Mouse (Mus musculus) MEL (cell line): ENCODE data around the gene 4930415O20Rik. TPM values are rescaled to one million over a fixed set of nuclear protein-coding genes. Genes with fewer than 3 reads are reported as not detected.

Source experiments
- DNase-seq: peaks from one replicate; pipeline ENCODE4 v3.0.0; 2011; ENCODE audit warnings: low read depth, low spot score
- H3K27ac ChIP-seq: 2 replicates; pipeline ENCODE4 v1.5.1; 2012; ENCODE audit warnings: low read depth, mild to moderate bottlenecking, control low read depth, low read length, moderate library complexity; ENCODE audit not compliant: control insufficient read depth
- H3K27me3 ChIP-seq, 2 experiments: fragments of 150-350 bp in 1 of 2; sonication (generic) in 1 of 2; 2 replicates each; pipeline ENCODE4 v1.6.1; 2012; ENCODE audit warnings: low read length in 2 of 2, mild to moderate bottlenecking in 2 of 2, improper control_type of control experiment in 1 of 2, moderate library complexity in 1 of 2; ENCODE audit not compliant: insufficient read depth in 2 of 2, control insufficient read depth in 1 of 2
- H3K36me3 ChIP-seq, 2 experiments: 2 replicates each; pipeline ENCODE4 v1.6.1; 2012 to 2014; ENCODE audit warnings: low read length in 2 of 2, improper control_type of control experiment in 1 of 2, inconsistent platforms in 1 of 2, mild to moderate bottlenecking in 1 of 2; ENCODE audit not compliant: insufficient read depth in 2 of 2, control insufficient read depth in 1 of 2
- H3K4me1 ChIP-seq, 2 experiments: fragments of 150-350 bp in 1 of 2; sonication (generic) in 1 of 2; 2 replicates each; pipeline ENCODE4 v1.6.1; 2012; ENCODE audit warnings: low read length in 2 of 2, improper control_type of control experiment in 1 of 2, mild to moderate bottlenecking in 1 of 2; ENCODE audit not compliant: insufficient read depth in 2 of 2, control insufficient read depth in 1 of 2
- H3K4me3 ChIP-seq, 2 experiments: fragments of 150-350 bp in 1 of 2; sonication (generic) in 1 of 2; 2 replicates each; pipeline ENCODE4 v1.5.1; 2012; ENCODE audit warnings: low read depth in 2 of 2, low read length in 2 of 2, mild to moderate bottlenecking in 2 of 2, moderate library complexity in 2 of 2, control low read depth in 1 of 2, improper control_type of control experiment in 1 of 2; ENCODE audit not compliant: control insufficient read depth in 1 of 2, insufficient read depth in 1 of 2
- H3K79me2 ChIP-seq: 2 replicates; pipeline ENCODE4 v1.6.1; 2012; ENCODE audit warnings: mild to moderate bottlenecking, low read length, moderate library complexity; ENCODE audit not compliant: control insufficient read depth, poor library complexity, insufficient read depth
- H3K9ac ChIP-seq: 2 replicates; pipeline ENCODE4 v1.6.1; 2012; ENCODE audit warnings: low read depth, mild to moderate bottlenecking, control low read depth, low read length, moderate library complexity; ENCODE audit not compliant: control insufficient read depth, poor library complexity, severe bottlenecking
- H3K9me3 ChIP-seq: fragments of 150-350 bp; sonication (generic); replicated peaks from 2 replicates; pipeline ENCODE4 v1.6.1; 2012; ENCODE audit warnings: mild to moderate bottlenecking, low read length, improper control_type of control experiment, moderate library complexity; ENCODE audit not compliant: insufficient read depth
- BHLHE40 ChIP-seq: IDR thresholded peaks from 2 replicates; pipeline ENCODE4 v1.6.1; 2012; ENCODE audit warnings: low read depth, mild to moderate bottlenecking, inconsistent platforms, low read length, improper control_type of control experiment, borderline replicate concordance
- CHD1 ChIP-seq: IDR thresholded peaks from 2 replicates; pipeline ENCODE4 v1.6.1; 2012; ENCODE audit warnings: low read depth, mild to moderate bottlenecking, inconsistent platforms, low read length, improper control_type of control experiment
- CHD2 ChIP-seq: IDR thresholded peaks from 2 replicates; pipeline ENCODE4 v1.6.1; 2011; ENCODE audit warnings: low read length, improper control_type of control experiment
- CTCF ChIP-seq, 3 experiments: IDR thresholded peaks in 2 of 3; conservative IDR thresholded peaks in 1 of 3; 2 replicates each; pipeline ENCODE4 v1.5.1; 2011 to 2012; ENCODE audit warnings: low read length in 3 of 3, low read depth in 2 of 3, mild to moderate bottlenecking in 2 of 3, improper control_type of control experiment in 1 of 3, inconsistent platforms in 1 of 3, mixed read lengths in 1 of 3, moderate library complexity in 1 of 3; ENCODE audit not compliant: control insufficient read depth in 1 of 3, insufficient read depth in 1 of 3, poor library complexity in 1 of 3, severe bottlenecking in 1 of 3
- ELF1 ChIP-seq: IDR thresholded peaks from 2 replicates; pipeline ENCODE4 v1.6.1; 2014; ENCODE audit warnings: low read depth, mild to moderate bottlenecking, inconsistent platforms, low read length, improper control_type of control experiment, moderate library complexity
- EP300 ChIP-seq, 2 experiments: IDR thresholded peaks; 2 replicates each; pipeline ENCODE4 v1.6.1; 2011; ENCODE audit warnings: improper control_type of control experiment in 2 of 2, low read length in 2 of 2, low read depth in 1 of 2, mild to moderate bottlenecking in 1 of 2
- ETS1 ChIP-seq: IDR thresholded peaks from 2 replicates; pipeline ENCODE4 v1.6.1; 2012; ENCODE audit warnings: low read depth, mild to moderate bottlenecking, inconsistent platforms, low read length, improper control_type of control experiment, moderate library complexity
- GABPA ChIP-seq: IDR thresholded peaks from 2 replicates; pipeline ENCODE4 v1.6.1; 2012; ENCODE audit warnings: low read depth, mild to moderate bottlenecking, inconsistent platforms, low read length, improper control_type of control experiment, moderate library complexity
- GATA1 ChIP-seq: IDR thresholded peaks from 2 replicates; pipeline ENCODE4 v1.6.1; 2011; ENCODE audit warnings: low read depth, low read length, improper control_type of control experiment
- JUND ChIP-seq: IDR thresholded peaks from 2 replicates; pipeline ENCODE4 v1.6.1; 2011; ENCODE audit warnings: low read depth, mild to moderate bottlenecking, improper control_type of control experiment, low read length
- KAT2A ChIP-seq: conservative IDR thresholded peaks from 2 replicates; pipeline ENCODE4 v1.6.1; 2012; ENCODE audit warnings: low read depth, low read length, improper control_type of control experiment, inconsistent platforms
- MAFK ChIP-seq: IDR thresholded peaks from 2 replicates; pipeline ENCODE4 v1.6.1; 2011; ENCODE audit warnings: low read depth, mild to moderate bottlenecking, low read length, improper control_type of control experiment, borderline replicate concordance
- MAX ChIP-seq: IDR thresholded peaks from 2 replicates; pipeline ENCODE4 v1.6.1; 2011; ENCODE audit warnings: low read length, improper control_type of control experiment
- MAZ ChIP-seq: IDR thresholded peaks from 2 replicates; pipeline ENCODE4 v1.6.1; 2012; ENCODE audit warnings: low read depth, mild to moderate bottlenecking, inconsistent platforms, low read length, improper control_type of control experiment
- MXI1 ChIP-seq: IDR thresholded peaks from 2 replicates; pipeline ENCODE4 v1.6.1; 2011; ENCODE audit warnings: mild to moderate bottlenecking, low read depth, low read length, improper control_type of control experiment
- MYB ChIP-seq: IDR thresholded peaks from 2 replicates; pipeline ENCODE4 v1.6.1; 2011; ENCODE audit warnings: mild to moderate bottlenecking, low read depth, low read length, improper control_type of control experiment
- MYC ChIP-seq: IDR thresholded peaks from 2 replicates; pipeline ENCODE4 v1.6.1; 2011; ENCODE audit warnings: low read depth, mild to moderate bottlenecking, low read length, improper control_type of control experiment, moderate library complexity
- NELFE ChIP-seq: IDR thresholded peaks from 2 replicates; pipeline ENCODE4 v1.6.1; 2011; ENCODE audit warnings: low read depth, low read length, improper control_type of control experiment
- NRF1 ChIP-seq: IDR thresholded peaks from 2 replicates; pipeline ENCODE4 v1.6.1; 2014; ENCODE audit warnings: low read depth, mild to moderate bottlenecking, inconsistent platforms, low read length, improper control_type of control experiment, moderate library complexity; ENCODE audit not compliant: poor library complexity, insufficient read depth, severe bottlenecking
- POLR2AphosphoS2 ChIP-seq: IDR thresholded peaks from 2 replicates; pipeline ENCODE4 v1.6.1; 2011; ENCODE audit warnings: low read length, improper control_type of control experiment
- RAD21 ChIP-seq: IDR thresholded peaks from 2 replicates; pipeline ENCODE4 v1.6.1; 2011; ENCODE audit warnings: mild to moderate bottlenecking, low read depth, low read length, improper control_type of control experiment
- RCOR1 ChIP-seq: IDR thresholded peaks from 2 replicates; pipeline ENCODE4 v1.6.1; 2012; ENCODE audit warnings: low read depth, mild to moderate bottlenecking, inconsistent platforms, low read length, improper control_type of control experiment
- SMC3 ChIP-seq: IDR thresholded peaks from 2 replicates; pipeline ENCODE4 v1.6.1; 2011; ENCODE audit warnings: low read depth, low read length, improper control_type of control experiment
- TAL1 ChIP-seq: IDR thresholded peaks from 2 replicates; pipeline ENCODE4 v1.6.1; 2012; ENCODE audit warnings: mild to moderate bottlenecking, inconsistent platforms, low read length, moderate library complexity, mixed read lengths
- TBP ChIP-seq: IDR thresholded peaks from 2 replicates; pipeline ENCODE4 v1.8.0; 2011; ENCODE audit warnings: low read depth, low read length, improper control_type of control experiment
- TCF12 ChIP-seq: IDR thresholded peaks from 2 replicates; pipeline ENCODE4 v1.6.1; 2014; ENCODE audit warnings: low read depth, mild to moderate bottlenecking, inconsistent platforms, low read length, improper control_type of control experiment, moderate library complexity
- ZC3H11A ChIP-seq: IDR thresholded peaks from 2 replicates; pipeline ENCODE4 v1.6.1; 2012; ENCODE audit warnings: low read depth, mild to moderate bottlenecking, inconsistent platforms, low read length, improper control_type of control experiment
- ZKSCAN1 ChIP-seq: IDR thresholded peaks from 2 replicates; pipeline ENCODE4 v1.6.1; 2012; ENCODE audit warnings: low read depth, mild to moderate bottlenecking, inconsistent platforms, low read length, improper control_type of control experiment, moderate library complexity
- ZNF384 ChIP-seq: IDR thresholded peaks from 2 replicates; pipeline ENCODE4 v1.6.1; 2012; ENCODE audit warnings: low read depth, mild to moderate bottlenecking, inconsistent platforms, low read length, improper control_type of control experiment
- polyA plus RNA-seq, 2 experiments: library from polyadenylated mRNA; stranded (reverse) in 1 of 2; unstranded in 1 of 2; fragments of >175 nt in 1 of 2; fragments of >200 nt in 1 of 2; gene quantifications; 2 replicates each; pipeline versions ENCODE4 v1.2.1 to v1.2.4; 2012; ENCODE audit warnings: low replicate concordance in 2 of 2, low read depth in 1 of 2; ENCODE audit not compliant: insufficient read length in 2 of 2, insufficient read depth in 1 of 2, missing spikeins in 1 of 2
- total RNA-seq: library from RNA; depleted of rRNA; stranded (reverse); fragments of 300-350 nt; gene quantifications from 2 replicates; pipeline ENCODE4 v1.2.3, GENCODE M21; 2012

Gene 4930415O20Rik
- total and polyA plus RNA-seq, 3 experiments = 0.31 to 0.50 TPM; not detected in 1

DNA sequence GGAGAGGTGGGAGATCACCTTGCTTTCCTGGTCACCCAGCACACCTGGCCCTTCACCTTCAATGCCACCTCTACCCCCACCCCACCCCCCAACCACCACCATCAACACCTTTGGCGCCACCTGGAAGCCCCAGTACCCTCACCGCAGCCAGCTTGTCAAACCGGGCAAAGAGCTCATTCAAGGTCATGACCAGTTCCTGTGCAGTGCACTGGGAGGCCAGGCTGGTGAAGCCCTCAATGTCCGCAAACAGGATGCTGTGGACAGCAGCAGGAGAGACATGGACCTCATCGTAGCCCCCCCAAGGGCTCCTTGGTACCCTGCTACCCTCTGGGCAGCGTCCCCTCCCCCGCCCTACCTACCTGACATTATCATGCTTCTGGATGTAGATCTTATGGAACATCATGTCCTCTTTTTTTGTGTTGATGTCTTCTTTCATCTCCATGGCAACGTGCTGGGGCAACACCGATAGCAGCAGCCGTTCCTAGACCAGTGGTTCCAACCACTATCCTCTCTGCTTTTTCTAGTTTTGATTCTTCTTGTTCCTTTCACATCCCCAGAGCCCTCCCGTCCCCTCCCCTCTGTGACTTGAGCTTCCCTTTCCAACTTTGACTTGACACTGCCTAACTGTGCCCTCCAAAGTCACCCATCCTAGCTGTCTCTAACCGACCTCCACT is 29.4 kb downstream of the 4930415O20Rik start:
- Histone ChIP-seq H3K36me3 (peaks cover 29 to 33% of the 10 kb centered on the region in 2 experiments), H3K27ac (no peak overlapping the region), H3K4me3 (no peak overlapping the region), H3K4me1 (peaks cover 23 to 39% of the 10 kb centered on the region in 2 experiments), H3K27me3 (no peaks in the 10 kb centered on the region), H3K79me2 (peaks cover 40% of the 10 kb centered on the region)
- DNase-seq = no peak
- no peak for TF ChIP-seq ZNF384
- TF ChIP-seq TBP = no peak
- no peak for TF ChIP-seq NELFE
- no peak for TF ChIP-seq EP300 (IDR thresholded peaks at IDR 0.05; ENCODE audit: low read depth in 1 of 2, low read length in 2 of 2)
- TF ChIP-seq MAFK = no peak
- no peak for TF ChIP-seq GATA1
- no peak for TF ChIP-seq RAD21
- TF ChIP-seq GABPA = no peak
- TF ChIP-seq KAT2A = no peak
- TF ChIP-seq CHD2 = no peak
- no peak for TF ChIP-seq CTCF (IDR thresholded peaks at IDR 0.05 in 2 of 3, conservative IDR thresholded peaks at IDR 0.05 in 1 of 3; ENCODE audit: control insufficient read depth in 1 of 3, insufficient read depth in 1 of 3, low read depth in 2 of 3, low read length in 3 of 3, poor library complexity in 1 of 3, severe bottlenecking in 1 of 3)
- no peak for TF ChIP-seq JUND
- TF ChIP-seq ELF1 = no peak
- no peak for TF ChIP-seq ZKSCAN1
- TF ChIP-seq MYC = no peak
- no peak for TF ChIP-seq BHLHE40
- TF ChIP-seq, all 39 proteins: peak for 0
- Histone ChIP-seq H3K9me3 (no peaks in the 10 kb centered on the region), H3K9ac (no peak overlapping the region)

DNA sequence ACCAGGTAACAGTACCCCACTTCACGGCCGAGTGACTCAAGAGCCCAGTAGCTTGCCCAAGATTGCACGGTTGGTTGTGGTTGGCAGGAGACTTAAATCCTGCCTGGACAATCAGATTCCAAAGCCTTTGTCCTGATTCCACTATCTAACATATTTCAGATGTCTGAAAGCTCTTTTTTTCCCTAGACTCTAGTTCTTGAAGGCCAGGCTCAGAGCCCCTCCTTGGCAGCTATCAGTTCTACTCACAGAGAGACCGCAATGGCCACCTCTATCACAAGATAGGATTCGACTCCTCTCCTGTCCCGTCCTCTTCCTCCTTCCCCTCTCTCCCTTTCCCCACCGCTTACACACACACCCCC is 31.0 kb downstream of the 4930415O20Rik start:
- Histone ChIP-seq H3K9me3 (no peaks in the 10 kb centered on the region), H3K4me1 (peaks cover 26 to 53% of the 10 kb centered on the region in 2 experiments)
- no peak for DNase-seq
- TF ChIP-seq MYB (no peak), MYC (no peak), MAX (no peak), GATA1 (peak; percentile 75), NRF1 (no peak), POLR2AphosphoS2 (0 out of 2 replicates have a peak, but pooled peaks have one; percentile 51), CHD2 (no peak), TCF12 (peak; percentile 77), ETS1 (peak; percentile 46), MAZ (no peak), SMC3 (no peak), MXI1 (peak; percentile 48; the same call in 1 of the 2 replicates), CHD1 (0 out of 2 replicates have a peak, but pooled peaks have one; percentile 68), TBP (no peak), ZNF384 (peak; percentile 69; the same call in 1 of the 2 replicates), ELF1 (0 out of 2 replicates have a peak, but pooled peaks have one; percentile 35), EP300 (IDR thresholded peaks at IDR 0.05; ENCODE audit: low read depth in 1 of 2, low read length in 2 of 2) (peak; percentile 76 to 81), TAL1 (peak; percentile 69), RCOR1 (peak; percentile 81; the same call in 1 of the 2 replicates), JUND (no peak), BHLHE40 (no peak), ZC3H11A (no peak; the same call in 1 of the 2 replicates), MAFK (no peak)
- TF ChIP-seq, all 39 proteins: peak for 11
- Histone ChIP-seq H3K9ac (peak overlapping the region; percentile 72), H3K27me3 (no peaks in the 10 kb centered on the region), H3K27ac (peak overlapping the region; percentile 74), H3K79me2 (peaks cover 51% of the 10 kb centered on the region), H3K36me3 (peaks cover 22 to 44% of the 10 kb centered on the region in 2 experiments), H3K4me3 (no peak overlapping the region)
